Mouse (Mus musculus) intestine, postnatal 0 days (tissue): Measurements from ENCODE around the gene Cptp. TPM values are rescaled to one million over a fixed set of nuclear protein-coding genes. Genes with fewer than 3 reads are reported as not detected.

Experiments used
- ATAC-seq: fragments of 200-750 bp; cut with Nextera tagmentation; 2 replicates; pipeline ENCODE4 v1.8.0; 2017; ENCODE audit warnings: mild to moderate bottlenecking, moderate TSS enrichment, moderate library complexity
- H3K27ac ChIP-seq: fragments of 300-500 bp; sonication (generic); 2 replicates; pipeline ENCODE4 v1.5.1; 2014; ENCODE audit warnings: mild to moderate bottlenecking, low read depth, low read length, moderate library complexity
- H3K27me3 ChIP-seq: fragments of 300-500 bp; sonication (generic); replicated peaks from 2 replicates; pipeline ENCODE4 v1.6.1; 2014; ENCODE audit warnings: low read length, mixed read lengths; ENCODE audit not compliant: control insufficient read depth, insufficient read depth
- H3K36me3 ChIP-seq: fragments of 300-500 bp; sonication (generic); 2 replicates; pipeline ENCODE4 v1.6.1; 2014; ENCODE audit warnings: mild to moderate bottlenecking, moderate library complexity; ENCODE audit not compliant: control insufficient read depth, insufficient read depth
- H3K4me1 ChIP-seq: fragments of 300-500 bp; sonication (generic); replicated peaks from 2 replicates; pipeline ENCODE4 v1.6.1; 2014; ENCODE audit warnings: antibody characterized with exemption, low read length, mixed read lengths; ENCODE audit not compliant: control insufficient read depth, insufficient read depth
- H3K4me2 ChIP-seq: fragments of 300-500 bp; sonication (generic); replicated peaks from 2 replicates; pipeline ENCODE4 v1.6.1; 2014; ENCODE audit warnings: low read depth, mild to moderate bottlenecking, moderate library complexity
- H3K4me3 ChIP-seq: fragments of 300-500 bp; sonication (generic); 2 replicates; pipeline ENCODE4 v1.5.1; 2014; ENCODE audit warnings: low read depth, low read length
- H3K9ac ChIP-seq: fragments of 300-500 bp; sonication (generic); 2 replicates; pipeline ENCODE4 v1.6.1; 2014; ENCODE audit warnings: mild to moderate bottlenecking, low read depth, low read length
- H3K9me3 ChIP-seq: fragments of 300-500 bp; sonication (generic); 2 replicates; pipeline ENCODE4 v1.6.1; 2016; ENCODE audit warnings: mixed run types; ENCODE audit not compliant: control insufficient read depth
- CTCF ChIP-seq: sonication (generic); IDR thresholded peaks from 2 replicates; pipeline ENCODE4 v1.5.1; 2016; ENCODE audit warnings: low read depth, mild to moderate bottlenecking, control low read depth, antibody characterized with exemption, moderate library complexity
- WGBS: fragments of 180-500 bp; shearing (Covaris S2); extraction: QIAGEN DNeasy Blood & Tissue Kit; methylation state at CpG from one replicate; pipeline ENCODE4 v1.1.7; 2014; 5-methylcytosine and 5-hydroxymethylcytosine counted together
- polyA plus RNA-seq: library from polyadenylated mRNA; unstranded; fragments of >200 nt; fragmentation: Nextera tagmentation; extraction: Ambion mirVana; gene quantifications from 2 replicates; pipeline ENCODE4 v1.2.1, GENCODE M21; 2015

Gene Cptp
- polyA plus RNA-seq, 1 experiment from 2014 or later = 19.2 TPM

GRCm38 (mm10) chr4:155904318-155905102, 35.3 kb upstream of the Cptp start:
- peak; percentile 55 for TF ChIP-seq CTCF
- no peak overlapping the region for H3K4me3 ChIP-seq
- H3K4me1 ChIP-seq = no peaks in the 10 kb centered on the region
- WGBS = 91% methylated on average over 13 of the region's 13 CpGs
- no peak overlapping the region for H3K27ac ChIP-seq
- H3K4me2 ChIP-seq = no peak overlapping the region
- ATAC-seq = no peak
- H3K27me3 ChIP-seq = no peaks in the 10 kb centered on the region
- H3K36me3 ChIP-seq = peaks cover 52% of the 10 kb centered on the region; the same call in 1 of the 2 replicates
- no peak overlapping the region for H3K9ac ChIP-seq
- no peaks in the 10 kb centered on the region for H3K9me3 ChIP-seq

DNA sequence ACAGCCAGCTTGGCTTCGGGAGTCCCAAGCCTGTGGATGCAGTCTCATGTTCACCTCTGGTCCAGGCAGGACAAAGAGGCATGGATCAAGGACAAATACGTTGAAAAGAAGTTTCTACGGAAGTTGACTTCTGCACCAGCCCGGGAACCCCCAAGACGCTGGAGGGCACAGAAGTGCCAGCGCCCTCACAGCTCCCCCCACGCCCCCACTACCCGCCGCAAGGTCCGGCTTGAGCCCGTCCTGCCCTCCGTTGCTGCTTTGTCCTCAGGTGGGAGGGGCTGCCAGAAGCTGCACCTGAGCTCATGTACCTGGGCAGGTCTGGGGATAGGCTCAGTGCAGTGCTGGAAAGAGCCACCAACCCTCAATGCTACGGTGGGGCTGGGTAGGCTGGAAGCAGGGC, 34.0 kb upstream of the Cptp start:
- 93% methylated on average over 13 of the region's 13 CpGs for WGBS
- Histone ChIP-seq H3K27ac (no peak overlapping the region), H3K36me3 (peaks cover 62% of the 10 kb centered on the region), H3K4me1 (no peaks in the 10 kb centered on the region), H3K9ac (no peak overlapping the region), H3K4me3 (no peak overlapping the region), H3K9me3 (no peaks in the 10 kb centered on the region), H3K27me3 (no peaks in the 10 kb centered on the region), H3K4me2 (no peak overlapping the region)
- ATAC-seq = no peak
- no peak for TF ChIP-seq CTCF

- Histone ChIP-seq H3K9me3 (no peaks in the 10 kb centered on the region), H3K9ac (no peak overlapping the region), H3K4me1 (no peaks in the 10 kb centered on the region), H3K4me3 (no peak overlapping the region), H3K27ac (no peak overlapping the region), H3K27me3 (no peaks in the 10 kb centered on the region), H3K36me3 (peaks cover 75% of the 10 kb centered on the region), H3K4me2 (no peak overlapping the region)
- no peak for TF ChIP-seq CTCF
- ATAC-seq = no peak
- WGBS = 63% methylated on average over 3 of the region's 3 CpGs
Measured at GRCm38 (mm10) chr4:155901205-155901604, 32.0 kb upstream of the Cptp start.

GRCm38 (mm10) chr4:155899355-155899754, 30.1 kb upstream of the Cptp start:
- Histone ChIP-seq H3K36me3 (peaks cover 63% of the 10 kb centered on the region), H3K9me3 (no peaks in the 10 kb centered on the region), H3K27ac (no peak overlapping the region), H3K9ac (no peak overlapping the region), H3K4me2 (no peak overlapping the region), H3K4me1 (peaks cover 4% of the 10 kb centered on the region; the same call in 1 of the 2 replicates), H3K4me3 (no peak overlapping the region), H3K27me3 (no peaks in the 10 kb centered on the region)
- no peak for ATAC-seq
- WGBS = 94% methylated on average over 7 of the region's 7 CpGs
- no peak for TF ChIP-seq CTCF

DNA sequence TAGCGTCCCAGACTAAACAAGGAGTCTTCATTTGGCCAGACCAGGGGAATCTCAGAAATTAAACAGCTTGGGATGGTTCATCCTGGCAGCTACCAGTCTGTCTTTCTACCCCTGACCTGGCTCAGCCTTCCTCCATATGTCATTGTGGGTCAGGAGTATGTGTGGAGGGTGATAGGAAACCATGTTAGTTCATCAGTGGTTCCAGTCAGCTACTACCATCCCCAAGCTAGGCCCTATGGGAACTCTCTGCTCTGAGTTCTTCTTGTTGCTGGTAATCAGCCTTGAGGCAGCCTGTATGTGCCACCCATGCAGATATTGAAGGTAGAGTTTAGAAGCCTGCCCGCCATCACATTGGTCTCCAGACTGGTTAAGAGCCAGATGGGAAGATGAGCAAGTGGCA, 29.1 kb upstream of the Cptp start:
- no peak for ATAC-seq
- WGBS = 96% methylated on average over 2 of the region's 2 CpGs

GRCm38 (mm10) chr4:155896461-155896860, 27.2 kb upstream of the Cptp start:
- no peak overlapping the region for H3K4me3 ChIP-seq
- no peak overlapping the region; the same call in 1 of the 2 replicates for H3K27ac ChIP-seq
- H3K9ac ChIP-seq = no peak overlapping the region
- no peaks in the 10 kb centered on the region for H3K9me3 ChIP-seq
- H3K36me3 ChIP-seq = peaks cover 42% of the 10 kb centered on the region
- no peaks in the 10 kb centered on the region for H3K27me3 ChIP-seq
- ATAC-seq = no peak
- WGBS = 96% methylated on average over 12 of the region's 12 CpGs
- no peak overlapping the region for H3K4me2 ChIP-seq
- H3K4me1 ChIP-seq = peaks cover 4% of the 10 kb centered on the region; the same call in 1 of the 2 replicates
- TF ChIP-seq CTCF = no peak

More for the DNA sequence above, 29.1 kb upstream of the Cptp start:
- Histone ChIP-seq H3K4me3 (no peak overlapping the region), H3K9ac (no peak overlapping the region), H3K27ac (no peak overlapping the region), H3K36me3 (peaks cover 59% of the 10 kb centered on the region), H3K27me3 (no peaks in the 10 kb centered on the region), H3K4me2 (no peak overlapping the region), H3K9me3 (no peaks in the 10 kb centered on the region), H3K4me1 (peaks cover 4% of the 10 kb centered on the region; the same call in 1 of the 2 replicates)
- TF ChIP-seq CTCF = no peak
